Mouse (Mus musculus): ENCODE results near the gene Phb.

Gene Phb

GRCm38 (mm10) chr11:95666529-95667149 is at the start of gene Phb:
Gene Phb (plus strand): TSS chr11:95666957.
- peak; percentile 99 for DNase-seq (ENCODE audit: low read depth)

DNA sequence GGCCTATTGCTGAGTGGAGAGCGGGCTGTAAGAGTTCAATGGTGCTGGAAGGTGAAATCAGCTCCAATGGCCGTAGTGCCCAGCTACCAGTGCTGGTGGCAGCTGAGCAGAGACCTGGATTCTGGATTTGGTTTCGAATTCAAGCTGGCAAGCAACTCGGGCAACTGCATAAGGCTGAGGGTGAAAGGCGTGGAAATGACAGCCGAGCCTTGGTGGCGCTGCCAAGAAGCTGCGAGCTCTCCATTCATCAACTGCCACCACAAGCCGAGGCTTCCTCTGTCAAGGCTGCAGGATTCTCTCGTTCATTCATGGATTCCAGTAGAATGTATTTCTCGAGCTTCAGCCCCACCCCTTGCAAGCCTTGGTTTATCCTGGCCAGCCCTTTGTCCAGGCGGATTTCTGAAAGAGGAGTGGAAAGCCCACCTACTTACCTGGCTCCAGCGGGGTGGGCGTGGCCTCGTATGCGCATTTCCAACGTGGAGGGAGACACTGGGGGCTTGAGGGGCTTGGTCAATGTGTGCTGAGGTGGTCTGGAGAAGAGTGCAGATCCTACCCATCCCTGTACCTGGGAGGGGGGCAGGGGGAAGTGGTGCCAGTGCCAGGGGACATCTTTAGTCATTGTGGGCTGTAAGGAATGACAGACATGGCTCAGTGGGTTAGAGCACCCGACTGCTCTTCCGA is 48.8 kb upstream of the Phb start:
- DNase-seq (ENCODE audit: low read depth): no peak

- no peak for DNase-seq (ENCODE audit: low read depth)
Observed at GRCm38 (mm10) chr11:95619081-95619480, 47.7 kb upstream of the Phb start.

- DNase-seq (ENCODE audit: low read depth): no peak
Observed at GRCm38 (mm10) chr11:95619886-95620444, 46.8 kb upstream of the Phb start.

DNA sequence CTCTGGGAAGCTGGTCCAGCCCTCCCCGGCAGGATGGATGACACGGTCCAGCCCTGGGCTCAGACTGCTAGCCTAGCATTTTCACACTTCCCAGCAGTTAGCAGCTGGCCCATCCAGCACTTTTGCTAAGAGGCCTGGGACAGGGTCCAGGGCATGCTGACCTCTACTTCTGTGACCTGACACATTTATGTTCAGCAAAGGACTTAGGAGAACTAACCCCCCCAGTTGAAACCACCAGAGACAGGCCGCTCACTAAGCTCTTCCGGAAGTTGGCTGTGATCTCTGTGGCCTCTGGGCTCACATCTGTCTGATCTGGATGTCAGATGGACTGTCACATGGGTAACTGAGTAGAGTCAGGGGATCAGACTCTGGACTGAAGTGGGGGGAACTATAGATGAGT is 45.7 kb upstream of the Phb start:
- DNase-seq (ENCODE audit: low read depth): no peak

- DNase-seq (ENCODE audit: low read depth): no peak
Observed at GRCm38 (mm10) chr11:95621541-95622130, 45.1 kb upstream of the Phb start.

DNA sequence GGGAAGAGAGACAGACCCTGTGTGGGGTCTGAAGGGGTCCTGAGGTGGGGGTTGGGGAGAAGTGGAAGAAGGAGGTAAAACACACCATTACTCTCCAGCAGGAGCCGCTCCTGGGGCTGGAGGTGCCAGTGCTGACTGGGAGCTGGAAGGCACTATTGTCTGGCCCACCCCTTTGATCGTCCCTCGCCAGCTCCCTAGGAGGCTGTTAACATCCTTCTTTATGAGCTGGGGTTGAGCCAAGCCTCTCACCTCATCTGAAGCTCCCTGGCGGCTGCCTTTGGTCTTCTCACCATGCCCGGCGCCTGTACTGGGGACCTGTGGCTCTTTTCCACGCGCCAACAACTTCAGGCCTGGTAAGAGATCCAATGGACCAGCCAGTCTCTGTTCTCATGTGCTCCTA is 44.3 kb upstream of the Phb start:
- no peak for DNase-seq (ENCODE audit: low read depth)

DNA sequence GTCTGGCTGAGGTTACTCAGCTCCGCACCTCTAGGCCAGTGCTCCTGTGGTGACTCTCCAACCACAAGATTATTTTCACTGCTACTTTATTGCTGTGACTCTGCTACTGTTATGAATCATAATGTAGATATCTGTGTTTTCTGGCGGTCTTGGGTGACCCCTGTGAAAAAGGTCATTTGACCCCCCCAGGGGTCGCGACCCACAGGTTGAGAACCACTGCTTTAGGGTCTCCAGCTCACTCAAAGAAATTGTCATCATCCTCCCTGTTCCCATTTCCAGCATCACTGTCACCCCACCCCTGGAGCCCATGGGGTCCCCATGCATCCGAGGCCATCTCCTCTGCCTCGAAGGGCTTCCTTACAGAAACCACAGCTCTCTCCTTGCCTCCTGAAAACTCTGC is 36.2 kb upstream of the Phb start:
- DNase-seq (ENCODE audit: low read depth): no peak

- no peak for DNase-seq (ENCODE audit: low read depth)
Observed at GRCm38 (mm10) chr11:95631301-95631700, 35.5 kb upstream of the Phb start.

DNA sequence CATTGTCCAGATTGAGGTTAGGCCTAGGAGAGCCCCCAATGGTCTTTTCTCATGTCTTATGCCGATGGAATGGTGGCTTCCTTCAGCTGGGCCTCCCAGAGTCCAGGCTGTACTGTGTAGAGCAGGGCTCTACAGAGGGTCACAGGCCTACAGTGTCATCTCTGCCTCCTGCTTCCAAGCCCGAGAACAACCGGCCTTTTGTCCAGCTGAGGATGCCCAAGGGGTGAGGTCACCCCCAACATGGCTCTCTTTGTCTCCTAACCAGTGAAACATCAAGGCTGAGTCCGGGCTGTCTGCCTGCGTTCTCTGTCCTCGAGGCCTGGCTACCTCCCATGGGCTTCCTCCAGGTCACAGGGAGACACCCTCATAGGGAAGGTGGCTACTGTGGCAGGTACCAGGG is 34.3 kb upstream of the Phb start:
- DNase-seq (ENCODE audit: low read depth): no peak

DNA sequence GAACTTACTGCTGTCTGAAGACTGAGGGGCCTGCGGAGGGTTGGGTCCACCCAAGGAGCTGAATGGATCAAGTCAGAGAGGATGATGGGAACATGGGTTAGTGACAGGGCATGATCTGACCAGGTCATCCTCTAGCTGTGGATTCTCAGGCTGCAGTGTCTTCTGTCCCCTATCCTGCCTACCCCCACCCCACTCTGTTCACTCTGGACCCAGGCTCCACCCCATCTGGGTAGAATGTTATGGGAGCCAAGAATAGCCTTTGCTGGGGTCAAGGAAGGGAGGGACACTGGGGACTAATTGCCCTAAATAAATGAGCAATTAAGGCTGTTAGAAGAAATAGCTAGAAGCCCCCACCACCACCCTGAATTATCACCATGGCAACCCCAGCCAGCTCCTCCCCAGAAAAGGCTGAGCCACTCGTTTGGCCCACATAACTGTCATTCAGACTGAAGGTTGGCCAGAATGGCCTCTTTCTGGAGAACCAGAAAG is 33.2 kb upstream of the Phb start:
- no peak for DNase-seq (ENCODE audit: low read depth)

DNA sequence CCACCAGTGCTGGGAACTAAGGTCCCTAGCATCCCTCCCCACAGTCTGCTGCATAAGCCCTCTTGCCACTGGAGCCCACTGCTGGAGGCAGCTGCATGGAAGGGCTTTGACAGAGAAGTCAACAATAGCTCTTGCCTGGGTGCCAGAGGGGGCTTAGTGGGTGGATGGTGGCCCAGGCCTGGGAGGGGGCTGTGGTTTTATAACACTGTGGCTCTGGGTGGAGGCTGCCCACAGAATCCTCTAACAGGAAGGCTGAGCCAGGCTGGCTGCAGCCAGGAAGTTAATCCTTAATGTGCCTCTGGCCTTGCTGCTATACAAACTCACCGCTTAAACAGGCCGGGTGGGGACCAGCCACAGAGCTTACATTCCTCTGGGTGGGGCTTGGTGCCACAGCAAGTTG is 31.7 kb upstream of the Phb start:
- DNase-seq (ENCODE audit: low read depth): no peak

GRCm38 (mm10) chr11:95640751-95641150 is 26.0 kb upstream of the Phb start:
- DNase-seq (ENCODE audit: low read depth): no peak

- no peak for DNase-seq (ENCODE audit: low read depth)
Observed at GRCm38 (mm10) chr11:95642534-95643280, 24.1 kb upstream of the Phb start.

DNA sequence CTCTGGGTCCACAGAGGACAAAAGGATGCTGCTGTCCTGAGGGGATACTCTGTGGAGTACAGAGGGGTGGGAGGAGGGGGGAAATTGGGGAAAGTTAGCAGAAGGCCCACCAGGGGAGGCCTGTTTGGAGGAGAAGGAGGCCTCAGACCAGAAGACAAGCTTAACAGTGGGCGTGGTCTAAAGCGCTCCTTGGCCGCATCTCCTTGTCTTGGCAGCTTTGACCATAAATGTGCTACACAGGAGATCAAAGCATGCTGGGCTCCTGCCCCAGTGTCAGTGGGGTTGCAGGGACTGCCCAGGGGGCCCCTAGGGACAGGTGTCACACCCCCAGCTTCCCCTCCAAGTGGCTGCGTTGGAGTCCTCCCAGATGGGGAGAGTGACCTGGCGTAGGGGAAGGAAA is 22.9 kb upstream of the Phb start:
- no peak for DNase-seq (ENCODE audit: low read depth)

DNA sequence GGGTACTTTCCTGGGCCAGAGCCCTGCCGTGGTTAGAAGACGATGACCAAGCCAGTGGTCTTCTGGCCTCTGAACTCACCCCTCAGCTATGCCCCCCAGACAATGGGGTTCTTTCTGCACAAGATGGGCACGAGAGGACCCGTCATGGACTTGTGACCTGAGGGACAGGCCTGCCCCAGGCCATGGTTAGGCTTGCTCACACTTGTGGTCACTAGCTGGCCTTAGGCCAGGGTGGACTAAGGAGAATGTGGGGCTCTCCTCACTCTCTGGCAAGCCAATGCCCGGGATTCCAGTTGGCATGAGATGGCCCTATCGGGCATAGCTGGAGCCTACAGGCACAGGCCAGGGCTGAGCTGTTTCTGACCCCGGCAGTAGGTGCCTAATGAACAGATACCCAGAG is 22.4 kb upstream of the Phb start:
- DNase-seq (ENCODE audit: low read depth): no peak

GRCm38 (mm10) chr11:95645397-95646153 is 21.2 kb upstream of the Phb start:
- no peak for DNase-seq (ENCODE audit: low read depth)

DNA sequence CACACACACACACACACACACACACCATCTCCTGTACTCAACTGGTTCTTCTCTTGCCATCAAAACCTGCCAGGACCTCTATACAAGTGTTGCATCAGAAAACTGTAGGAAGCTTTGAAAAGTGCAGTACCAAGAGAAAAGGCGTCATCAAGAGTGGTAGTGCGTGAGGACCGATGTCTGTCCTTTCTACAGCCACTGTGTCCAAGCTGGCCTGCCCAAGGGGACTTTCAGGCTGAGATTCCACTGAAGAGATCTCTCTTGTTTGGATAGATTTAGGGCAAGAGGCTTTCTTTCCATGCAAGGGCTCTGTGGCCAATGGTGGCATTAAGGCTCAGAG is 20.6 kb upstream of the Phb start:
- DNase-seq (ENCODE audit: low read depth): no peak

GRCm38 (mm10) chr11:95647791-95648190 is 19.0 kb upstream of the Phb start:
- no peak for DNase-seq (ENCODE audit: low read depth)

GRCm38 (mm10) chr11:95648827-95649226 is 17.9 kb upstream of the Phb start:
- DNase-seq (ENCODE audit: low read depth): no peak

DNA sequence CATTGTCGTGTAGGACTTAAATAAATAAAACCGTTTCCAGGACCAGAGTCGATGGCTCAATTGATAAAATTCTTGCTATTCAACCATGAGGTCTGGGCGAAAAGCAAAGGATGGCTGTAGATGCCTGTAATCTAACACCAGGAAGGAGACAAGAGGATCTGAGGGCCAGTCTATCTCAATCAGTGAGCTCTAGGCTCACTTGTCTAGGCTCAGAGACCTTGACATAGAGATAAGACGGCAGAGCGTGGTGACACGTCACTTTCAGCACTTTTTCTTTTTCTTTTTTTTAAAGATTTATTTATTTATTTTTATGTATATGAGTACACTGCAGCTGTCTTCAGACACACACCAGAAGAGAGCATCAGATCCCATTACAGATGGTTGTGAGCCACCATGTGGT is 17.2 kb upstream of the Phb start:
- no peak for DNase-seq (ENCODE audit: low read depth)

- DNase-seq (ENCODE audit: low read depth): no peak
Observed at GRCm38 (mm10) chr11:95650001-95650400, 16.8 kb upstream of the Phb start.

All from fibroblast of lung, adult 2 months (primary cell).